Comparison of ENCODE assay signal across 8 mouse cellular contexts in the genomic region with DNA sequence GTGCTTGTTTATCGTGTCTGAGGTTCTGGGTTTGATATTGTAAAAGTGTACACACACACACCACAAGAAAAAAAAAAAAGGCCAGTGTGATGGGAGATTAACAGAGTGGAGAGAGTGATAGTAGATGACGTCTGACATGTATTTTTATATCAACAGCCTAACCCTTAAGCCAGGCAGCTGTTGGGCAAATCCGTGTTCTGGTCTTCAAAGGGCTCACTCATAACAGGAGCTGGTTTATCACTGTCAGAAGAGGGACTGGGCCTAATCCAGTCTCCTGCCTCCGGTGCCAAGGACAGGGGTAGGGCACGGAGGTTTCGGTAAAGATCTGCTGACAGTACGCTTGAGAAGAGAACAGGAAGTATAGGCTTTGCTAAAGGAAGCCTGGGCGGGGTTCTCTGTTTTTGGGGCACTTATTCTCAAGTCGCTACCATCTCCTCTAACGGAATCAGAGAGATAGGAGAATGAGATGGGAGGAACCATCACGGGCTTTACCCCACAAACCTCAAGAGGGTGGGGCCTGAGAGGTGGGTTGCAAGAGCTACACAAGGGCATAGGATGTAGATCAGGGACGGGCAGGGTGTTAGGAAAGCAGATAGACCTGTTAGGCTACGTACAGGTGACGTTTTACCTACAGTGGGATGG. TPM values are rescaled to one million over a fixed set of nuclear protein-coding genes. Genes with fewer than 3 reads are reported as not detected.
DNase-seq lines count a peak whose midpoint lies in the region; TF ChIP-seq lines count a peak whose summit lies in the region.

No protein-coding gene starts in this region.

- peak; percentile 13 for DNase-seq in adrenal gland, postnatal 10 days
- no peak for DNase-seq in adrenal gland, postnatal 4 days (ENCODE audit: low spot score in 2 of 2)
- no peak for DNase-seq in embryonic facial prominence, embryonic 10.5 days (ENCODE audit: low spot score)
- peak; percentile 15 to 18 for DNase-seq in heart, postnatal 14 days
- DNase-seq in lung, adult 2 months, result no peak
- DNase-seq in embryo, embryonic 9.5 days (ENCODE audit: extremely low spot score), result no peak
- no peak for DNase-seq in layer of hippocampus, adult 9-10 months (ENCODE audit: low spot score)

- TF ChIP-seq POLR2A in lung, adult 2 months (IDR thresholded peaks at IDR 0.05; ENCODE audit: borderline replicate concordance, extremely low read depth, low read depth, low read length), result no peak
- no peak for TF ChIP-seq POLR2A in olfactory bulb, adult 2 months (IDR thresholded peaks at IDR 0.05; ENCODE audit: insufficient read depth, low read depth, low read length)

- peaks cover 27% of the 10 kb centered on the region for H3K27me3 ChIP-seq in embryonic facial prominence, embryonic 10.5 days (replicated peaks; ENCODE audit: low read depth, poor library complexity, severe bottlenecking)

- intact Hi-C loops in heart, postnatal 14 days (cut with DNase I), result loop anchor here (2.0 to 5.0 kb wide), 2 partner anchors 81 to 150 kb away; no protein-coding TSS in a partner anchor

- WGBS in embryonic facial prominence, embryonic 10.5 days, result 50% methylated on average over 14 of the region's 14 CpGs
- 37% methylated on average over 14 of the region's 14 CpGs for WGBS in lung, adult 2 months
- WGBS in olfactory bulb, adult 2 months, result 55% methylated on average over 14 of the region's 14 CpGs

- H3K9me3 ChIP-seq in embryonic facial prominence, embryonic 10.5 days, result no peaks in the 10 kb centered on the region

- H3K4me1 ChIP-seq in embryonic facial prominence, embryonic 10.5 days, result peaks cover 13% of the 10 kb centered on the region
- peaks cover 5% of the 10 kb centered on the region for H3K4me1 ChIP-seq in lung, adult 2 months (ENCODE audit: control insufficient read depth, insufficient read depth, low read length)
- H3K4me1 ChIP-seq in olfactory bulb, adult 2 months (ENCODE audit: control insufficient read depth, insufficient read depth, low read length), result no peaks in the 10 kb centered on the region; the same call in 1 of the 2 replicates

- no peaks in the 10 kb centered on the region for H3K36me3 ChIP-seq in embryonic facial prominence, embryonic 10.5 days (replicated peaks)

- H3K27ac ChIP-seq in embryonic facial prominence, embryonic 10.5 days (replicated peaks), result no peak overlapping the region
- H3K27ac ChIP-seq in olfactory bulb, adult 2 months (ENCODE audit: insufficient read depth, low read depth, low read length), result 0 out of 2 replicates have a peak overlapping the region, but pooled peaks have one; percentile 5

- peak overlapping the region; percentile 90; the same call in 1 of the 2 replicates for H3K4me3 ChIP-seq in embryonic facial prominence, embryonic 10.5 days
- peak overlapping the region; percentile 19 for H3K4me3 ChIP-seq in lung, adult 2 months (replicated peaks; ENCODE audit: extremely low read depth, low read depth, low read length)
- no peak overlapping the region for H3K4me3 ChIP-seq in olfactory bulb, adult 2 months (ENCODE audit: insufficient read depth, low read depth, low read length)

- no peak for TF ChIP-seq CTCF in lung, adult 2 months (IDR thresholded peaks at IDR 0.05; ENCODE audit: insufficient read depth, low read length)
- TF ChIP-seq CTCF in olfactory bulb, adult 2 months (IDR thresholded peaks at IDR 0.05; ENCODE audit: insufficient read depth, low read depth, low read length), result no peak

RNA-seq across cellular contexts. Expression of gene Stim1, which starts 1.1 kb away (rescaled TPM):
- total RNA-seq in adrenal gland, postnatal 10 days (2021), result 10 to 100 TPM; 76.4 to 77.1 TPM
- total RNA-seq in adrenal gland, postnatal 4 days (2021), result 10 to 100 TPM; 68.2 to 74.1 TPM
- 13.0 and 14.6 TPM in 2 replicates for polyA plus RNA-seq in embryonic facial prominence, embryonic 10.5 days (2016; fragmentation: Nextera tagmentation; extraction: Ambion mirVana)
- 10 to 100 TPM; 25.8 to 30.2 TPM for total RNA-seq in heart, postnatal 14 days (2021)
- polyA plus RNA-seq in lung, adult 2 months (2012; rRNA removed), result 74.0 and 78.7 TPM in 2 replicates
- not detected in 2 replicates for polyA plus RNA-seq in olfactory bulb, adult 2 months (2012; ENCODE audit: insufficient read depth, insufficient read length, low replicate concordance, missing spikeins)

RNA-seq across cellular contexts. Expression of gene Rhog, which starts 10.7 kb away (rescaled TPM):
- 10 to 100 TPM; 47.9 to 57.5 TPM for total RNA-seq in adrenal gland, postnatal 10 days (2021)
- 10 to 100 TPM; 57.3 to 57.5 TPM for total RNA-seq in adrenal gland, postnatal 4 days (2021)
- polyA plus RNA-seq in embryonic facial prominence, embryonic 10.5 days (2016; fragmentation: Nextera tagmentation; extraction: Ambion mirVana), result 42.5 and 48.4 TPM in 2 replicates
- total RNA-seq in heart, postnatal 14 days (2021), result 10 to 100 TPM; 30.8 to 31.9 TPM
- polyA plus RNA-seq in lung, adult 2 months (2012; rRNA removed), result 101 and 113 TPM in 2 replicates
- not detected in 2 replicates for polyA plus RNA-seq in olfactory bulb, adult 2 months (2012; ENCODE audit: insufficient read depth, insufficient read length, low replicate concordance, missing spikeins)

RNA-seq across cellular contexts. Expression of gene Pgap2, which starts 56.5 kb away (rescaled TPM):
- 100 to 1,000 TPM in 1 of 2 experiments, 10 to 100 TPM in 1; 86.1 to 109 TPM for total RNA-seq in adrenal gland, postnatal 10 days (2021)
- 100 to 1,000 TPM; 130 TPM for total RNA-seq in adrenal gland, postnatal 4 days (2021)
- 61.3 and 62.4 TPM in 2 replicates for polyA plus RNA-seq in embryonic facial prominence, embryonic 10.5 days (2016; fragmentation: Nextera tagmentation; extraction: Ambion mirVana)
- total RNA-seq in heart, postnatal 14 days (2021), result 10 to 100 TPM; 54.4 to 55.7 TPM
- polyA plus RNA-seq in lung, adult 2 months (2012; rRNA removed), result 147 and 180 TPM in 2 replicates
- polyA plus RNA-seq in olfactory bulb, adult 2 months (2012; ENCODE audit: insufficient read depth, insufficient read length, low replicate concordance, missing spikeins), result not detected in 2 replicates

RNA-seq across cellular contexts. Expression of gene Nup98, which starts 56.5 kb away (rescaled TPM):
- 10 to 100 TPM; 49.4 to 49.7 TPM for total RNA-seq in adrenal gland, postnatal 10 days (2021)
- total RNA-seq in adrenal gland, postnatal 4 days (2021), result 10 to 100 TPM; 61.4 to 67.3 TPM
- polyA plus RNA-seq in embryonic facial prominence, embryonic 10.5 days (2016; fragmentation: Nextera tagmentation; extraction: Ambion mirVana), result 48.2 and 50.6 TPM in 2 replicates
- total RNA-seq in heart, postnatal 14 days (2021), result 10 to 100 TPM; 31.9 to 34.2 TPM
- polyA plus RNA-seq in lung, adult 2 months (2012; rRNA removed), result 14.2 and 17.8 TPM in 2 replicates
- not detected in 2 replicates for polyA plus RNA-seq in olfactory bulb, adult 2 months (2012; ENCODE audit: insufficient read depth, insufficient read length, low replicate concordance, missing spikeins)

Comparison
In these comparisons a context has a peak if more than half of its experiments do, and no peak if none do; other contexts are left out.
1. DNase-seq: peak in adrenal gland, postnatal 10 days (single experiment) and heart, postnatal 14 days (2 of 2); none in adrenal gland, postnatal 4 days (0 of 2), embryonic facial prominence, embryonic 10.5 days (single experiment), lung, adult 2 months (single experiment), embryo, embryonic 9.5 days (single experiment) and layer of hippocampus, adult 9-10 months (single experiment).